Mouse (Mus musculus) limb, embryonic 15.5 days (tissue): ENCODE data around the gene Raet1e. TPM values are rescaled to one million over a fixed set of nuclear protein-coding genes. Genes with fewer than 3 reads are reported as not detected.
A peak's percentile ranks its signal among the peaks of the same experiment; 100 is the strongest.
"Not testable (repeated sequence)": the region's sequence is repeated elsewhere in the genome, so short reads cannot be mapped to it uniquely, and the experiment has no call there.

Experiments used
- ATAC-seq: fragments of 200-750 bp; cut with Nextera tagmentation; 2 replicates; pipeline ENCODE4 v1.8.0; 2017; ENCODE audit warnings: low read depth, moderate TSS enrichment; ENCODE audit not compliant: insufficient number of reproducible peaks, low FRiP score, low TSS enrichment
- H3K27ac ChIP-seq: fragments of 300-500 bp; sonication (generic); 2 replicates; pipeline ENCODE4 v1.5.1; 2015; ENCODE audit warnings: moderate library complexity, mild to moderate bottlenecking, inconsistent platforms
- H3K27me3 ChIP-seq: fragments of 300-500 bp; sonication (generic); 2 replicates; pipeline ENCODE4 v1.6.1; 2015; ENCODE audit warnings: inconsistent platforms
- H3K36me3 ChIP-seq: fragments of 300-500 bp; sonication (generic); 2 replicates; pipeline ENCODE4 v1.6.1; 2015; ENCODE audit warnings: inconsistent platforms
- H3K4me1 ChIP-seq: fragments of 300-500 bp; sonication (generic); 2 replicates; pipeline ENCODE4 v1.6.1; 2015; ENCODE audit warnings: inconsistent platforms
- H3K4me2 ChIP-seq: fragments of 300-500 bp; sonication (generic); 2 replicates; pipeline ENCODE4 v1.6.1; 2015; ENCODE audit warnings: mild to moderate bottlenecking, inconsistent platforms
- H3K4me3 ChIP-seq: fragments of 300-500 bp; sonication (generic); 2 replicates; pipeline ENCODE4 v1.5.1; 2015; ENCODE audit warnings: mild to moderate bottlenecking, inconsistent platforms
- H3K9ac ChIP-seq: fragments of 300-500 bp; sonication (generic); 2 replicates; pipeline ENCODE4 v1.6.1; 2015; ENCODE audit warnings: inconsistent platforms
- H3K9me3 ChIP-seq: fragments of 300-500 bp; sonication (generic); 2 replicates; pipeline ENCODE4 v1.6.1; 2016; ENCODE audit warnings: inconsistent platforms
- WGBS: fragments of 180-500 bp; shearing (Covaris S2); methylation state at CpG from one replicate; pipeline ENCODE4 v1.1.7; 2015; 5-methylcytosine and 5-hydroxymethylcytosine counted together
- polyA plus RNA-seq: library from polyadenylated mRNA; unstranded; fragments of >200 nt; fragmentation: Nextera tagmentation; extraction: Ambion mirVana; gene quantifications from 2 replicates; pipeline ENCODE4 v1.2.1, GENCODE M21; 2015

Gene Raet1e
- polyA plus RNA-seq, 1 experiment from 2014 or later, result 7.1 TPM

DNA sequence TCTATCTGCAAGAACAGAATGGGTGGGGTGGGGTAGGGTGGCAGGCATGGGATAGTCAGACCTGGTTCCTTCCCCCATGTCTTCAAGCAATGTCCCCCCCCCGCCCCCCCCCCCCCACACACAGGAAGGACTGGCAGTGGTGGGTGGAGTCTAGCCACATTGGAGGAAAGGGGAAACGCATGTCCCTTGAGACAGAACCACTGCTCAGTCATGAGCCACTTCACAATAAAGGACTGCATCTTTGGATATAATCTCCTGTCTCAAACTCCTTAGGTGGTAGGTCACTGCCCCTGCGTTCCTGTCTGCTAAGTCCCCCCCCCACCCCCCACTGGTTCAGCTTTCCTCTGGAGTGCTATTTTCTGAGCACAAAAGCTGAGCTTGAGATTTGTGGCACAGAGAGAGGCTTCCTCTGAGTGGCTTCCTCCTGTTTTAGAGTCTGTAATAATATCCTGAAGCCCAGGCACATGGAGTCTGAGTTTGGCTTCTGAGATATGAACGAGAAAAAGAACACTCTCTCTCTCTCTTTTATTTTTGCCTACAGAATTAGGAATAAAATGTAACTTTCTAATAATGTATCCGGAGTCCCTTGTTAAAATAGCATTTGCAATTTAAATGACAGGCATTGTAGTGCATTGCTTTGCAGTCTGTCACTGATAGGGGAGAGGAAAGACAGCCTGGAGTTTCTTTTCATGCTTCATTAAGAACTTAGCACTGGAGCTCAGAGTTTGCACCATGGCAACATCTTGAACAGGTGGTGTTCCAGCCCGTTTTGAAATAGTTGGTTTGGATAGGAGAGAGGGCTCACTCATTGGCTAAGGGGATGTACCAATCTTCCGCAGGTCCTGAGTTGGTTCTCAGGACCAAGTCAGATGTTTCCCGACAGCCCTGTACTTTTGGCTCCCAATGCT lies 112.8 kb downstream of the Raet1e start:
- 47% methylated on average over 7 of the region's 8 CpGs for WGBS

GRCm38 (mm10) chr10:22272914-22273683 lies 114.7 kb downstream of the Raet1e start:
- peak overlapping the region; percentile 91 for H3K4me2 ChIP-seq
- not testable (repeated sequence) for H3K27ac ChIP-seq, H3K36me3 ChIP-seq, H3K9ac ChIP-seq, ATAC-seq, H3K9me3 ChIP-seq
- WGBS, result 3% methylated on average over 37 of the region's 37 CpGs
- H3K4me3 ChIP-seq, result peak overlapping the region; percentile 48
- H3K27me3 ChIP-seq, result peaks cover 16% of the 10 kb centered on the region
- peaks cover 13% of the 10 kb centered on the region for H3K4me1 ChIP-seq

More for the DNA sequence above, 112.8 kb downstream of the Raet1e start:
- Histone ChIP-seq H3K27me3 (peaks cover 16% of the 10 kb centered on the region), H3K4me1 (peaks cover 13% of the 10 kb centered on the region)
- H3K4me3 ChIP-seq, H3K4me2 ChIP-seq, ATAC-seq, H3K36me3 ChIP-seq, H3K9ac ChIP-seq, H3K27ac ChIP-seq, H3K9me3 ChIP-seq: not testable (repeated sequence)

DNA sequence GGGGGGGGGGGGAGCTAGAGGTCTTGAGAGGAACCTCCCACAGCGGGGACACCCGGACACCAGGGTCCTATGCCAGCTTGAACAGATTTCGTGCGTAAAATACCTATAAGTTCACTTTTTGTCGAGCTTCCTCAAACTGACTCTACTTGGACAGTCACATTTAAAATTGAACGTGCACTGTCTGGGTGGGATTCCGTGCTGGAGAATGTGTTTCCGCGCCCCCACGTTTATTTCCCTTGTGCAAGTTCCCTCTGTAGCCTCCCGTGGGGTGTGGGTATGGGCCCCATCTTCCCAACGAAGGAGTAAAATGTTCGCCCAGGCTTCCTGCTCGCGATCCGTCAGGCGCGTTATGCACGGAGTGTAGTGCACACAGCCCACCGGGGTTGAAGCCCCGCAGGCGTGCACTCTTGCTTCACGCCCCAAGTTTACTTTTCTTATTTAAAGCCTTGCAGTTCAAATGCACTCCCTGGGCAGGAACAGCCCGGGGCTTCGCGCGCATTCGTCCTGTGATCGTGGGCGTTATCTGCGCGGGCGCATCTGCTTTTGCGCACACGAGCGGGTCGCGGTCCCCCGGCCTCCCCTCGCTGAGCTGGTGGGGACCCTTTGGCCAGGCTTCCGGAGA lies 115.4 kb downstream of the Raet1e start:
- H3K27ac ChIP-seq, result no peak overlapping the region
- under 1% methylated on average over 41 of the region's 41 CpGs for WGBS

GRCm38 (mm10) chr10:22274445-22275057 lies 116.2 kb downstream of the Raet1e start:
- Histone ChIP-seq H3K4me1 (peaks cover 13% of the 10 kb centered on the region), H3K27ac (no peak overlapping the region), H3K27me3 (peaks cover 16% of the 10 kb centered on the region), H3K4me3 (peak overlapping the region; percentile 48), H3K4me2 (peak overlapping the region; percentile 91), H3K9ac (no peak overlapping the region), H3K9me3 (no peaks in the 10 kb centered on the region), H3K36me3 (no peaks in the 10 kb centered on the region)
- 9% methylated on average over 19 of the region's 19 CpGs for WGBS
- ATAC-seq, result no peak

More for the DNA sequence above, 115.4 kb downstream of the Raet1e start:
- H3K4me1 ChIP-seq, result peaks cover 13% of the 10 kb centered on the region
- 0 out of 2 replicates have a peak overlapping the region, but pooled peaks have one; percentile 7 for H3K9ac ChIP-seq
- peak overlapping the region; percentile 48 for H3K4me3 ChIP-seq
- H3K4me2 ChIP-seq, result peak overlapping the region; percentile 91
- H3K9me3 ChIP-seq, result no peaks in the 10 kb centered on the region
- ATAC-seq, result no peak
- H3K27me3 ChIP-seq, result peaks cover 16% of the 10 kb centered on the region
- H3K36me3 ChIP-seq, result no peaks in the 10 kb centered on the region

DNA sequence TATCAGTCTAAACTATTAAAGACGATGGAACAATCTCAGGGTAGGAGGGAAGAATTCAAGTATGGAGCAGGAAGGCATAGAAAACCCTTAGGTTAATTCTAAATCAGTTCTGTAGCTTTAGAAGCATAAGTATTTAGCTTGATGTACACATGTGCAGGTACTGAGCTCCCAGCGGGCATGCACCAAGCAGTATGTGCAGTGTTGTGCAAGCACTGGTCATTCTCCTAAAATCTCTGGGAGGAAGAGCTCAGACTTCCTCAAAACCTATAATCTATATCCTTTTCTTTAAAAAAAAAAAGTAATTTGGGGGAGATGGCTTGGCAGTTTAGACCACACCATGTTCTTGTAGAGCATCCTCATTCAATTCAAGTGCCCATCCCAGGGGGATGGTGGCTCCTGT lies 120.1 kb downstream of the Raet1e start:
- not testable (repeated sequence) for H3K27ac ChIP-seq, H3K9me3 ChIP-seq, H3K4me3 ChIP-seq, H3K4me2 ChIP-seq, H3K4me1 ChIP-seq, H3K36me3 ChIP-seq, H3K9ac ChIP-seq, ATAC-seq
- 89% methylated on average over 2 of the region's 2 CpGs for WGBS
- H3K27me3 ChIP-seq, result peaks cover 12% of the 10 kb centered on the region

GRCm38 (mm10) chr10:22282816-22283215 lies 124.4 kb downstream of the Raet1e start:
- Histone ChIP-seq H3K9ac (no peak overlapping the region), H3K9me3 (no peaks in the 10 kb centered on the region)
- WGBS, result 36% methylated on average over 6 of the region's 6 CpGs

DNA sequence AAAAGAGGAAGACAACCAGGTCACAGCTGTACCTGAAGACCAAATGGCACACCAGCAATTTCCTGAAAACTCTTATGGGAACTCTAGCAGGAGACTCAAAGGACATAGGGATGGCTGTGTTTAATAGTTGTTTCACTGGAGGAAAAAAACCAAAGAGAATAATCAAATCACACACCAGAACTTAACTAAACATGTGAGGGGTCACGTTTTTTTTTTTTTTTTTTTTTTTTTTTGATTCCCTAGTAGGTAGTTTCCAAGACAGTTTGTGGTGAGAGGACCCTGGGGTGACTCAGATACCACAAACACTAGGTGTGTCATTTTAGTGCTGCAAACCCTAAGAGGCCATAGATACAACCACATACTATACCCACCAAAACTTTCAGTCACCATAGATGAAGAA lies 137.3 kb downstream of the Raet1e start:
- Histone ChIP-seq H3K9me3 (no peaks in the 10 kb centered on the region), H3K4me3 (no peak overlapping the region), H3K36me3 (no peaks in the 10 kb centered on the region), H3K27me3 (no peaks in the 10 kb centered on the region), H3K27ac (no peak overlapping the region), H3K4me1 (no peaks in the 10 kb centered on the region; the same call in 1 of the 2 replicates), H3K9ac (no peak overlapping the region), H3K4me2 (no peak overlapping the region)
- ATAC-seq, result no peak
- WGBS, result 31% methylated on average over 1 of the region's 1 CpGs

More at GRCm38 (mm10) chr10:22282816-22283215, 124.4 kb downstream of the Raet1e start:
- Histone ChIP-seq H3K4me1 (no peaks in the 10 kb centered on the region), H3K4me2 (no peak overlapping the region), H3K27me3 (no peaks in the 10 kb centered on the region), H3K36me3 (no peaks in the 10 kb centered on the region), H3K27ac (no peak overlapping the region), H3K4me3 (no peak overlapping the region)
- ATAC-seq, result no peak

DNA sequence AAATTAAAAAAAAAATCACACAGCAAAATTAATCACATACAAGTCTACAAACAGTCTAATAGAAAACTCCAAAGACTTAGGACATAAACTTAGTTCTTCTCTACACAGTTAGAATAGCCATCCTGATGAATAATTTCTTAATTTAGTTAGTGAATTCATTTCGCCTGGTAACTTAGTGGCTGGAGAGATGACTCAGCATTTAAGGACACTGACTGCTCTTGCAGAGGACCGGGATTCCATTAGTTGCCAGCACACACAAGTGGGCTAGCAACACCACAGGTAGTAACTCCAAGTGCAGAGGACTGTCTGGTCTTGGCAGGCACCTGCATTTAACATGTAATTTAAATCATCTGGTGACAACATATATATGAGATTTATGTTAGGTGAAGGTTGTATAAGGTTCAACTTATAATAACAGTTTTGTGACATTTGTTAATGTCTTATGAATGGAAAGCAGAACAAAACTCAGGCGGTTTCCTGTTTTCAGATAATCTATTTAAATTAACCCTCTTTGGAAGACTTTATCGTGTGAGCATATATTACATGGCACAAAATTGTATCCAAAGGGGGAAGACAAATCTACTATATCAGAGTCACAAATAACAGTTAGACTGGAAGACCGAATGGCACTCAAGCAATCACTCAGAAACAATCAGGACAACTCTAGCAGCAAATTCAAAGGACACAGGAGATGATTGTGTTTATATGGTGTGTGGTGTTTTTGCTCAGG lies 138.8 kb downstream of the Raet1e start:
- no peak for ATAC-seq

DNA sequence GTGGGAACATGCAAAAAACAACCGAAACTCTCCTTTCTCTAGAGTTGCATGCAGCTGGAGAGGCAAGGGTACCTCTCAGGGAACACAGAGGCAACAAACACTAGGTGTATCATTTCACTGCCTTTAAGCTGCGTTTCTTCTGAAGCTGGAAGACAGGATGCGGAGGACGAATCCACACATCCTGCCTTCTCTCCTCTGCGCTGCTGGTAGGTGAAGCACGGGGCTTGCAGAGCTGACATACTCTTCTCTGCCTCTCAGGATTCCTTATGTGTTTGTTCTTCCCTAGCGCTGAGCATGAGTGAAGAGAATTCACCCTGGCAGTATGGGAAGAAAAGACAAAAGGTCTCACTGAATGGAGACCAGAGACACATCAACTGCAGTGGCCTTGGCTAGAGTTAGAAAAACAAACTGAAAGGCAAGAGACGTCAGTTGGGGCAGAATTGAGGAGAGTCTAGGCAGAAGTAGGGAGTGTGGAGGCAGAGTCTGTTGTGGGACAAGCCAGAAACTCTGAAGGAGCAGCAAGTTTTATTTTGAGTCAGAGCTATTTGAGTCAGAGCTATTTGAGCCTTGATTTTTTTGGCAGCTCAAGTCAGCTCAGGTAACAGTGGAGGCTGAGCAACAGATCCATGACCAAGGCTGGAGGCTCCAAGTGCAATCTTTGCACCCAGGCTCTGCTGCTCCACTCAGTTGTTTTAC lies 139.5 kb downstream of the Raet1e start:
- H3K27me3 ChIP-seq, result no peaks in the 10 kb centered on the region
- no peaks in the 10 kb centered on the region; the same call in 1 of the 2 replicates for H3K4me1 ChIP-seq
- no peak for ATAC-seq
- H3K27ac ChIP-seq, result no peak overlapping the region
- H3K36me3 ChIP-seq, result no peaks in the 10 kb centered on the region
- H3K9me3 ChIP-seq, result no peaks in the 10 kb centered on the region
- H3K9ac ChIP-seq, result no peak overlapping the region
- no peak overlapping the region for H3K4me3 ChIP-seq
- no peak overlapping the region for H3K4me2 ChIP-seq
- WGBS, result 66% methylated on average over 8 of the region's 8 CpGs

More for the DNA sequence above, 138.8 kb downstream of the Raet1e start:
- H3K4me3 ChIP-seq, result no peak overlapping the region
- no peak overlapping the region for H3K4me2 ChIP-seq
- H3K27me3 ChIP-seq, result no peaks in the 10 kb centered on the region
- no peaks in the 10 kb centered on the region; the same call in 1 of the 2 replicates for H3K4me1 ChIP-seq
- H3K27ac ChIP-seq, result no peak overlapping the region
- no peaks in the 10 kb centered on the region for H3K36me3 ChIP-seq
- no peaks in the 10 kb centered on the region for H3K9me3 ChIP-seq
- no peak overlapping the region for H3K9ac ChIP-seq
- 77% methylated on average over 5 of the region's 5 CpGs for WGBS

DNA sequence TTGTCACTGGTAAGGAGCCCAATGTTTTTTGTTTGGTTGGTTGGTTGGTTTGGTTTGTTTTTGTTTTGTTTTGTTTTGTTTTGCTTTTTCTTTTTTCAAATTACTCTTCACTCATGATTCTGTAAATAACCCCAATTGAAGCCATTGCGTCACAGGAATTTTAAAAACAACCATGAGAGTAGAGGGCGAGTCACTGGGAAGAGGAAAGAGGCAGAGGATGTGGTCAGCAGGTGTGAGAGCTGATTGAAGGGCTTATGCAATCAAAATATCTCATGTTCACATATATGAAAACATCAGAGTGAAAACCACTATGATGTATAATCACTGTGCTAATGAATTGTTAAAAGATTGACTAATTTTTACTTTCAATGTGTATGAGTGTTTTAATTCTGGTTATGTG lies 141.0 kb downstream of the Raet1e start:
- Histone ChIP-seq H3K4me1 (no peaks in the 10 kb centered on the region; the same call in 1 of the 2 replicates), H3K4me2 (no peak overlapping the region), H3K4me3 (no peak overlapping the region), H3K9me3 (no peaks in the 10 kb centered on the region), H3K27ac (no peak overlapping the region), H3K36me3 (no peaks in the 10 kb centered on the region), H3K9ac (no peak overlapping the region), H3K27me3 (no peaks in the 10 kb centered on the region)
- 67% methylated on average over 2 of the region's 2 CpGs for whole genome bisulfite sequencing
- ATAC-seq, result no peak
